Mouse (Mus musculus): ENCODE data around the gene Babam2. TPM values are rescaled to one million over a fixed set of nuclear protein-coding genes. Genes with fewer than 3 reads are reported as not detected.
A peak's percentile ranks its signal among the peaks of the same experiment; 100 is the strongest.

The Babam2 gene
- polyA plus RNA-seq, 1 experiment = 77.2 TPM

GRCm38 (mm10) chr5:31983817-31984368 lies 286.4 kb downstream of the Babam2 start:
- Histone ChIP-seq H3K27me3 (ENCODE audit: control insufficient read depth, insufficient read depth, insufficient read length) (no peaks in the 10 kb centered on the region), H3K4me3 (no peak overlapping the region), H3K36me3 (ENCODE audit: control insufficient read depth, insufficient read depth) (no peaks in the 10 kb centered on the region), H3K79me2 (ENCODE audit: control insufficient read depth, insufficient read depth) (no peaks in the 10 kb centered on the region), H3ac (ENCODE audit: control insufficient read depth, insufficient read length) (no peak overlapping the region), H3K4me2 (ENCODE audit: low read depth) (peak overlapping the region; percentile 64)
- TF ChIP-seq USF1 (IDR thresholded peaks at IDR 0.05; ENCODE audit: low read depth) = no peak
- peak in 1 of 3 experiments; percentile 20 for TF ChIP-seq MYOD1 (IDR thresholded peaks at IDR 0.05; ENCODE audit: control insufficient read depth in 1 of 3, insufficient read length in 2 of 3, low read depth in 2 of 3)
- TF ChIP-seq CEBPB (IDR thresholded peaks at IDR 0.05; ENCODE audit: insufficient read depth, poor library complexity, severe bottlenecking) = 0 out of 2 replicates have a peak, but pooled peaks have one; percentile 30

GRCm38 (mm10) chr5:31984369-31984961 lies 287.0 kb downstream of the Babam2 start:
- TF ChIP-seq TCF12 (IDR thresholded peaks at IDR 0.05; ENCODE audit: insufficient read depth, poor library complexity, severe bottlenecking) (no peak), CEBPB (IDR thresholded peaks at IDR 0.05; ENCODE audit: insufficient read depth, poor library complexity, severe bottlenecking) (no peak), MYOG (IDR thresholded peaks at IDR 0.05; ENCODE audit: control insufficient read depth in 1 of 3, insufficient read depth in 1 of 3, insufficient read length in 2 of 3, low read depth in 2 of 3) (peak in 2 of 3 experiments; percentile 28 to 73), TCF3 (IDR thresholded peaks at IDR 0.05; ENCODE audit: insufficient read length, low read depth) (no peak), USF1 (IDR thresholded peaks at IDR 0.05; ENCODE audit: low read depth) (no peak), MYOD1 (IDR thresholded peaks at IDR 0.05; ENCODE audit: control insufficient read depth in 1 of 3, insufficient read length in 2 of 3, low read depth in 2 of 3) (peak in 2 of 3 experiments; percentile 34 to 50), POLR2A (IDR thresholded peaks at IDR 0.05; ENCODE audit: insufficient read length, low read depth) (no peak), SRF (IDR thresholded peaks at IDR 0.05; ENCODE audit: control insufficient read depth, insufficient read length, low read depth) (no peak), MAX (IDR thresholded peaks at IDR 0.05; ENCODE audit: low read depth) (no peak), REST (IDR thresholded peaks at IDR 0.05; ENCODE audit: insufficient read depth, insufficient read length) (no peak)

GRCm38 (mm10) chr5:31985021-31985420 lies 287.5 kb downstream of the Babam2 start:
- TF ChIP-seq SRF (IDR thresholded peaks at IDR 0.05; ENCODE audit: control insufficient read depth, insufficient read length, low read depth) = no peak
- no peak for TF ChIP-seq POLR2AphosphoS2 (IDR thresholded peaks at IDR 0.05; ENCODE audit: insufficient read length, low read depth)
- no peak for TF ChIP-seq USF1 (IDR thresholded peaks at IDR 0.05; ENCODE audit: low read depth)
- TF ChIP-seq REST (IDR thresholded peaks at IDR 0.05; ENCODE audit: insufficient read depth, insufficient read length) = no peak
- TF ChIP-seq TCF3 (IDR thresholded peaks at IDR 0.05; ENCODE audit: insufficient read length, low read depth) = no peak
- TF ChIP-seq MYOG (IDR thresholded peaks at IDR 0.05; ENCODE audit: control insufficient read depth in 1 of 3, insufficient read depth in 1 of 3, insufficient read length in 2 of 3, low read depth in 2 of 3) = no peak
- TF ChIP-seq MAX (IDR thresholded peaks at IDR 0.05; ENCODE audit: low read depth) = no peak
- no peak for TF ChIP-seq E2F4 (IDR thresholded peaks at IDR 0.05; ENCODE audit: insufficient read depth)
- TF ChIP-seq POLR2A (IDR thresholded peaks at IDR 0.05; ENCODE audit: insufficient read length, low read depth) = no peak
- no peak for TF ChIP-seq TCF12 (IDR thresholded peaks at IDR 0.05; ENCODE audit: insufficient read depth, poor library complexity, severe bottlenecking)
- TF ChIP-seq CEBPB (IDR thresholded peaks at IDR 0.05; ENCODE audit: insufficient read depth, poor library complexity, severe bottlenecking) = no peak
- no peak for TF ChIP-seq MYOD1 (IDR thresholded peaks at IDR 0.05; ENCODE audit: control insufficient read depth in 1 of 3, insufficient read length in 2 of 3, low read depth in 2 of 3)
- Histone ChIP-seq H3K4me3 (no peak overlapping the region), H3K4me2 (ENCODE audit: low read depth) (peak overlapping the region; percentile 64), H3K27me3 (ENCODE audit: control insufficient read depth, insufficient read depth, insufficient read length) (no peaks in the 10 kb centered on the region), H3K36me3 (ENCODE audit: control insufficient read depth, insufficient read depth) (no peaks in the 10 kb centered on the region), H3K79me2 (ENCODE audit: control insufficient read depth, insufficient read depth) (no peaks in the 10 kb centered on the region), H3ac (ENCODE audit: control insufficient read depth, insufficient read length) (no peak overlapping the region)

More at GRCm38 (mm10) chr5:31984369-31984961, 287.0 kb downstream of the Babam2 start:
- H3K4me2 ChIP-seq (ENCODE audit: low read depth) = peak overlapping the region; percentile 64
- H3K36me3 ChIP-seq (ENCODE audit: control insufficient read depth, insufficient read depth) = no peaks in the 10 kb centered on the region
- no peaks in the 10 kb centered on the region for H3K79me2 ChIP-seq (ENCODE audit: control insufficient read depth, insufficient read depth)
- H3K27me3 ChIP-seq (ENCODE audit: control insufficient read depth, insufficient read depth, insufficient read length) = no peaks in the 10 kb centered on the region
- no peak overlapping the region for H3ac ChIP-seq (ENCODE audit: control insufficient read depth, insufficient read length)
- H3K4me3 ChIP-seq = no peak overlapping the region

- TF ChIP-seq MYOD1 (IDR thresholded peaks at IDR 0.05; ENCODE audit: control insufficient read depth in 1 of 3, insufficient read length in 2 of 3, low read depth in 2 of 3) (peak in 1 of 3 experiments; percentile 29), MYOG (IDR thresholded peaks at IDR 0.05; ENCODE audit: control insufficient read depth in 1 of 3, insufficient read depth in 1 of 3, insufficient read length in 2 of 3, low read depth in 2 of 3) (no peak)
- H3K27me3 ChIP-seq (ENCODE audit: control insufficient read depth, insufficient read depth, insufficient read length) = no peaks in the 10 kb centered on the region
- no peak overlapping the region for H3ac ChIP-seq (ENCODE audit: control insufficient read depth, insufficient read length)
- H3K4me3 ChIP-seq = no peak overlapping the region
- no peak overlapping the region for H3K4me2 ChIP-seq (ENCODE audit: low read depth)
- H3K36me3 ChIP-seq (ENCODE audit: control insufficient read depth, insufficient read depth) = no peaks in the 10 kb centered on the region
- no peaks in the 10 kb centered on the region for H3K79me2 ChIP-seq (ENCODE audit: control insufficient read depth, insufficient read depth)
These were observed 290.2 kb downstream of the Babam2 start for GRCm38 (mm10) chr5:31987541-31988307.
